Mouse (Mus musculus): ENCODE data around the gene Crb1. TPM values are rescaled to one million over a fixed set of nuclear protein-coding genes. Genes with fewer than 3 reads are reported as not detected.

Crb1 gene
- polyA plus RNA-seq, 1 experiment = 0.16 TPM

DNA sequence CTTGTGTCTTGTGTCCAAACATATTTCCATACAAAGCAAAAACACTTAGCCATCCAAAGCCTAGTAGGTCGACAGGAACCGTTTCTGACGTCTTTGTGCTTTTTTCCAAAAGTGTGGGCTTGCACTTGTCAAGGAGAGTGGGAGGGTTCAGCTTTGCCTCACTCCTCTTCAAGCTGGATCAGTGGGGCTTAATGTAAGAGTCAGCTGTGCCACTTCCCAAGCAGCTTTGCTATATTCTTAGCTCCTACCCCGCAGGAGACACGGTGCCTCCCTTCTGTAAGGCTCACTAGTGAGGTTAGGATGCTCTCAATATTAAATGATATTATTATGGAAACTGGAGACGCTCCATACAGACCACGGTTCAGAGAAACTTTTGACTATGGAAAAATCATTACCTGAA, 121.3 kb downstream of the Crb1 start:
- TF ChIP-seq EP300 (IDR thresholded peaks at IDR 0.05; ENCODE audit: insufficient read depth, low read depth, low read length) (no peak), CTCF (IDR thresholded peaks at IDR 0.05; ENCODE audit: low read depth, low read length) (no peak), POLR2A (IDR thresholded peaks at IDR 0.05; ENCODE audit: insufficient read depth, low read length) (no peak)

GRCm38 (mm10) chr1:139252041-139252440, 124.9 kb downstream of the Crb1 start:
- H3K9me3 ChIP-seq (replicated peaks; ENCODE audit: control insufficient read depth, insufficient read depth, low read length, poor library complexity, severe bottlenecking) = no peaks in the 10 kb centered on the region
- H3K27me3 ChIP-seq (ENCODE audit: control insufficient read depth, insufficient read depth, low read length, poor library complexity, severe bottlenecking) = no peaks in the 10 kb centered on the region
- no peak overlapping the region for H3K4me3 ChIP-seq (ENCODE audit: low read depth, low read length)
- H3K9ac ChIP-seq (ENCODE audit: low read depth, poor library complexity, severe bottlenecking) = no peak overlapping the region
- H3K36me3 ChIP-seq (ENCODE audit: control insufficient read depth, insufficient read depth, low read length, poor library complexity, severe bottlenecking) = no peaks in the 10 kb centered on the region
- H3K27ac ChIP-seq (ENCODE audit: insufficient read depth, low read length) = no peak overlapping the region
- TF ChIP-seq CTCF (IDR thresholded peaks at IDR 0.05; ENCODE audit: low read depth, low read length) (no peak), EP300 (IDR thresholded peaks at IDR 0.05; ENCODE audit: insufficient read depth, low read depth, low read length) (no peak), POLR2A (IDR thresholded peaks at IDR 0.05; ENCODE audit: insufficient read depth, low read length) (no peak)
- no peaks in the 10 kb centered on the region for H3K4me1 ChIP-seq (ENCODE audit: control insufficient read depth, insufficient read depth, low read length)

More for the DNA sequence above, 121.3 kb downstream of the Crb1 start:
- Histone ChIP-seq H3K27me3 (ENCODE audit: control insufficient read depth, insufficient read depth, low read length, poor library complexity, severe bottlenecking) (no peaks in the 10 kb centered on the region; the same call in 1 of the 2 replicates), H3K4me1 (ENCODE audit: control insufficient read depth, insufficient read depth, low read length) (no peaks in the 10 kb centered on the region), H3K4me3 (ENCODE audit: low read depth, low read length) (no peak overlapping the region), H3K9ac (ENCODE audit: low read depth, poor library complexity, severe bottlenecking) (no peak overlapping the region), H3K36me3 (ENCODE audit: control insufficient read depth, insufficient read depth, low read length, poor library complexity, severe bottlenecking) (no peaks in the 10 kb centered on the region), H3K27ac (ENCODE audit: insufficient read depth, low read length) (no peak overlapping the region), H3K9me3 (replicated peaks; ENCODE audit: control insufficient read depth, insufficient read depth, low read length, poor library complexity, severe bottlenecking) (no peaks in the 10 kb centered on the region)

- H3K27me3 ChIP-seq (ENCODE audit: control insufficient read depth, insufficient read depth, low read length, poor library complexity, severe bottlenecking) = no peaks in the 10 kb centered on the region
- H3K9ac ChIP-seq (ENCODE audit: low read depth, poor library complexity, severe bottlenecking) = no peak overlapping the region
- TF ChIP-seq EP300 (IDR thresholded peaks at IDR 0.05; ENCODE audit: insufficient read depth, low read depth, low read length) = no peak
- no peak for TF ChIP-seq POLR2A (IDR thresholded peaks at IDR 0.05; ENCODE audit: insufficient read depth, low read length)
- no peak for TF ChIP-seq CTCF (IDR thresholded peaks at IDR 0.05; ENCODE audit: low read depth, low read length)
- no peaks in the 10 kb centered on the region for H3K4me1 ChIP-seq (ENCODE audit: control insufficient read depth, insufficient read depth, low read length)
- H3K4me3 ChIP-seq (ENCODE audit: low read depth, low read length) = no peak overlapping the region
- no peak overlapping the region for H3K27ac ChIP-seq (ENCODE audit: insufficient read depth, low read length)
- no peaks in the 10 kb centered on the region for H3K36me3 ChIP-seq (ENCODE audit: control insufficient read depth, insufficient read depth, low read length, poor library complexity, severe bottlenecking)
- no peaks in the 10 kb centered on the region for H3K9me3 ChIP-seq (replicated peaks; ENCODE audit: control insufficient read depth, insufficient read depth, low read length, poor library complexity, severe bottlenecking)
These were observed 127.7 kb downstream of the Crb1 start for GRCm38 (mm10) chr1:139249159-139249558.

- Histone ChIP-seq H3K4me1 (ENCODE audit: control insufficient read depth, insufficient read depth, low read length) (no peaks in the 10 kb centered on the region), H3K36me3 (ENCODE audit: control insufficient read depth, insufficient read depth, low read length, poor library complexity, severe bottlenecking) (no peaks in the 10 kb centered on the region), H3K27me3 (ENCODE audit: control insufficient read depth, insufficient read depth, low read length, poor library complexity, severe bottlenecking) (no peaks in the 10 kb centered on the region), H3K9ac (ENCODE audit: low read depth, poor library complexity, severe bottlenecking) (no peak overlapping the region), H3K4me3 (ENCODE audit: low read depth, low read length) (no peak overlapping the region), H3K27ac (ENCODE audit: insufficient read depth, low read length) (no peak overlapping the region), H3K9me3 (replicated peaks; ENCODE audit: control insufficient read depth, insufficient read depth, low read length, poor library complexity, severe bottlenecking) (no peaks in the 10 kb centered on the region)
- no peak for TF ChIP-seq EP300 (IDR thresholded peaks at IDR 0.05; ENCODE audit: insufficient read depth, low read depth, low read length)
- TF ChIP-seq CTCF (IDR thresholded peaks at IDR 0.05; ENCODE audit: low read depth, low read length) = no peak
- no peak for TF ChIP-seq POLR2A (IDR thresholded peaks at IDR 0.05; ENCODE audit: insufficient read depth, low read length)
These were observed 130.0 kb downstream of the Crb1 start for GRCm38 (mm10) chr1:139246723-139247380.

DNA sequence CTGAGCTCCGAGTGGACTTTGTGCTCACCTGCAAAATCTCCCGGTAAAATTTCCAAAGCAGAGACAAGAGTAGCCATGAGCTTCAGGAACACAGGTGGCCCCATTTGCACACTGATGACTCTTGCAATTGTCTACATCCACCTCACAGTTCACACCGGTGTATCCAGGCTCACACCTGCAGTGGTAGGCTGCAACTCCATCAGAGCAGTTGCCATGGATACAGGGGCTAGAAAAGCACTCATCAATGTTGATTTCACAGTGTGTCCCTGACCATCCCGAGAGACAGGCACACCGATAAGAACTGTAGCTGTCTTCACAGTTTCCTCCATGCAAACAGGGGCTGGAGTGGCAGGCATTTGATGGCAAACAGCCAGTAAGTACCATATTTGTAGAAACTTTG, 140.1 kb downstream of the Crb1 start:
- no peaks in the 10 kb centered on the region for H3K27me3 ChIP-seq (ENCODE audit: control insufficient read depth, insufficient read depth, low read length, poor library complexity, severe bottlenecking)
- no peaks in the 10 kb centered on the region for H3K4me1 ChIP-seq (ENCODE audit: control insufficient read depth, insufficient read depth, low read length)
- H3K9me3 ChIP-seq (replicated peaks; ENCODE audit: control insufficient read depth, insufficient read depth, low read length, poor library complexity, severe bottlenecking) = no peaks in the 10 kb centered on the region
- no peaks in the 10 kb centered on the region for H3K36me3 ChIP-seq (ENCODE audit: control insufficient read depth, insufficient read depth, low read length, poor library complexity, severe bottlenecking)
- H3K9ac ChIP-seq (ENCODE audit: low read depth, poor library complexity, severe bottlenecking) = no peak overlapping the region
- TF ChIP-seq CTCF (IDR thresholded peaks at IDR 0.05; ENCODE audit: low read depth, low read length) = no peak
- no peak for TF ChIP-seq POLR2A (IDR thresholded peaks at IDR 0.05; ENCODE audit: insufficient read depth, low read length)
- H3K4me3 ChIP-seq (ENCODE audit: low read depth, low read length) = no peak overlapping the region
- no peak overlapping the region for H3K27ac ChIP-seq (ENCODE audit: insufficient read depth, low read length)

GRCm38 (mm10) chr1:139234611-139235568, 142.0 kb downstream of the Crb1 start:
- no peaks in the 10 kb centered on the region for H3K9me3 ChIP-seq (replicated peaks; ENCODE audit: control insufficient read depth, insufficient read depth, low read length, poor library complexity, severe bottlenecking)
- H3K4me1 ChIP-seq (ENCODE audit: control insufficient read depth, insufficient read depth, low read length) = no peaks in the 10 kb centered on the region
- H3K9ac ChIP-seq (ENCODE audit: low read depth, poor library complexity, severe bottlenecking) = no peak overlapping the region
- H3K27me3 ChIP-seq (ENCODE audit: control insufficient read depth, insufficient read depth, low read length, poor library complexity, severe bottlenecking) = no peaks in the 10 kb centered on the region
- no peaks in the 10 kb centered on the region for H3K36me3 ChIP-seq (ENCODE audit: control insufficient read depth, insufficient read depth, low read length, poor library complexity, severe bottlenecking)
- no peak overlapping the region for H3K4me3 ChIP-seq (ENCODE audit: low read depth, low read length)
- TF ChIP-seq CTCF (IDR thresholded peaks at IDR 0.05; ENCODE audit: low read depth, low read length) (no peak), POLR2A (IDR thresholded peaks at IDR 0.05; ENCODE audit: insufficient read depth, low read length) (no peak), EP300 (IDR thresholded peaks at IDR 0.05; ENCODE audit: insufficient read depth, low read depth, low read length) (no peak)
- no peak overlapping the region for H3K27ac ChIP-seq (ENCODE audit: insufficient read depth, low read length)
